ENCODE assay signal across 7 mouse cellular contexts in the genomic region with DNA sequence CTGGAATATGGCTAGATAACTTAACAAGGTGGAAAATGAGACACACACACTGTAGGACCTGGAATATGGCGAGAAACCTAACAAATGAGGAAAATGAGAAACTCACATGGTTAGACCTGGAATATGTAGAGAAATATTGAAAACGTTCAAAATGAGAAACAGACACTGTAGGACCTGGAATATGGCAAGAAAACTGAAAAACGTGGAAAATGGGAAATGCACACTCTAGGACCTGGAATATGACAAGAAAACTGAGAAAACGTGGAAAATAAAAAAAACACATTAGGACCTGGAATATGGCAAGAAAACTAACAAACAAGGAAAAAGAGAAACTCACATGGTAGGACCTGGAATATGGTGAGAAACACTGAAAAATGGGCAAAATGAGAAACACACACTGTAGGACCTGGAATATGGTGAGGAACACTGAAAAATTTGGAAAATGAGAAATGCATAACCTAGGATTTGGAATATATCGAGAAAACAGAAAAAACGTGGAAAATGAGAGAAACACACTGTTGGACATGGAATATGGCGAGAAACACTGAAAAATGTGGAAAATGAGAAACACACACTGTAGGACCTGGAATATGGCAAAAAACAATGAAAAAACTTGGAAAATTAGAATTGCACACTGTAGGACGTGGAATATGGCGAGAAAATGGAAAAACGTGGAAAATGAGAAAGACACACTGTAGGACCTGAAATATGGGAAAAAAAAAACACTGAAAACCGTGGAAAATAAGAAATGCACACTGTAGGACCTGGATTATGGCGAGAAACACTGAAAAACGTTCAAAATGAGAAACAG.
DNase-seq lines count a peak whose midpoint lies in the region; ATAC-seq and TF ChIP-seq lines count a peak whose summit lies in the region.

No protein-coding gene starts in this region.

- H3K4me3 ChIP-seq in lung, embryonic 15.5 days = no peak overlapping the region
- no peak overlapping the region for H3K4me3 ChIP-seq in intestine, postnatal 0 days (ENCODE audit: low read depth, low read length)

- H3K4me2 ChIP-seq in lung, embryonic 15.5 days = no peak overlapping the region
- no peak overlapping the region for H3K4me2 ChIP-seq in intestine, postnatal 0 days (replicated peaks; ENCODE audit: low read depth)

- no peaks in the 10 kb centered on the region for H3K27me3 ChIP-seq in lung, embryonic 15.5 days
- no peaks in the 10 kb centered on the region for H3K27me3 ChIP-seq in intestine, postnatal 0 days (replicated peaks; ENCODE audit: control insufficient read depth, insufficient read depth, low read length)
- H3K27me3 ChIP-seq in splenic B cell, adult 2 months (ENCODE audit: control insufficient read depth, insufficient read depth, low read length, poor library complexity, severe bottlenecking) = no peaks in the 10 kb centered on the region

- H3K27ac ChIP-seq in lung, embryonic 15.5 days = no peak overlapping the region
- no peak overlapping the region for H3K27ac ChIP-seq in intestine, postnatal 0 days (ENCODE audit: low read depth, low read length)

- no peak overlapping the region for H3K9ac ChIP-seq in lung, embryonic 15.5 days
- H3K9ac ChIP-seq in intestine, postnatal 0 days (ENCODE audit: low read depth, low read length) = no peak overlapping the region

- no peak for DNase-seq in lung, postnatal 10 days
- peak; percentile 1 for DNase-seq in embryo, embryonic 9.5 days (ENCODE audit: extremely low spot score)
- DNase-seq in splenic B cell, adult 2 months (ENCODE audit: low read depth, low spot score) = peak; percentile 37
- no peak for DNase-seq in layer of hippocampus, adult 9-10 months (ENCODE audit: low spot score)
- no peak for DNase-seq in thymus, postnatal 25 days

- ATAC-seq in lung, embryonic 15.5 days (ENCODE audit: borderline replicate concordance, extremely low read depth, low FRiP score, low TSS enrichment) = peak; percentile 38; the same call in 1 of the 2 replicates
- ATAC-seq in intestine, postnatal 0 days = peak; percentile 59

- peaks cover 24% of the 10 kb centered on the region for H3K9me3 ChIP-seq in lung, embryonic 15.5 days
- H3K9me3 ChIP-seq in intestine, postnatal 0 days (ENCODE audit: control insufficient read depth) = peaks cover 24% of the 10 kb centered on the region

- no peaks in the 10 kb centered on the region for H3K36me3 ChIP-seq in lung, embryonic 15.5 days
- H3K36me3 ChIP-seq in intestine, postnatal 0 days (ENCODE audit: control insufficient read depth, insufficient read depth) = no peaks in the 10 kb centered on the region
- no peaks in the 10 kb centered on the region for H3K36me3 ChIP-seq in splenic B cell, adult 2 months (ENCODE audit: control insufficient read depth, insufficient read depth, low read length, poor library complexity, severe bottlenecking)

- 57% methylated on average over 13 of the region's 13 CpGs for WGBS in lung, embryonic 15.5 days
- WGBS in intestine, postnatal 0 days = 66% methylated on average over 13 of the region's 13 CpGs

- no peaks in the 10 kb centered on the region for H3K4me1 ChIP-seq in lung, embryonic 15.5 days
- H3K4me1 ChIP-seq in intestine, postnatal 0 days (replicated peaks; ENCODE audit: control insufficient read depth, insufficient read depth, low read length) = no peaks in the 10 kb centered on the region

- no peak for TF ChIP-seq CTCF in intestine, postnatal 0 days (IDR thresholded peaks at IDR 0.05; ENCODE audit: low read depth)

Comparison
In these comparisons a context has a peak if more than half of its experiments do, and no peak if none do; other contexts are left out.
1. DNase-seq: peak in embryo, embryonic 9.5 days (single experiment) and splenic B cell, adult 2 months (single experiment); none in lung, postnatal 10 days (single experiment), layer of hippocampus, adult 9-10 months (single experiment) and thymus, postnatal 25 days (single experiment).